Mouse (Mus musculus) small intestine, adult 2 months (tissue): ENCODE results near the gene 4930470P17Rik.

Experiments
- CTCF ChIP-seq: fragments of 200-500 bp; IDR thresholded peaks from 2 replicates; pipeline ENCODE4 v1.5.1; 2012; ENCODE audit warnings: low read depth, mild to moderate bottlenecking, control low read depth, inconsistent platforms, low read length, moderate library complexity, mixed read lengths; ENCODE audit not compliant: insufficient replicate concordance, insufficient read length; ENCODE audit errors: extremely low read depth
- POLR2A ChIP-seq: fragments of 200-500 bp; IDR thresholded peaks from 2 replicates; pipeline ENCODE4 v1.6.1; 2012; ENCODE audit warnings: low read depth, mild to moderate bottlenecking, control low read depth, inconsistent platforms, low read length, moderate library complexity

GRCm38 (mm10) chr2:170535841-170536240 is 66.0 kb downstream of the 4930470P17Rik start:
- no peak for TF ChIP-seq CTCF
- no peak for TF ChIP-seq POLR2A
